Mouse (Mus musculus): ENCODE data around the gene Herc3. TPM values are rescaled to one million over a fixed set of nuclear protein-coding genes. Genes with fewer than 3 reads are reported as not detected.
A peak's percentile ranks its signal among the peaks of the same experiment; 100 is the strongest.

Gene Herc3
- polyA plus RNA-seq, 1 experiment from 2014 or later: 5.4 TPM

DNA sequence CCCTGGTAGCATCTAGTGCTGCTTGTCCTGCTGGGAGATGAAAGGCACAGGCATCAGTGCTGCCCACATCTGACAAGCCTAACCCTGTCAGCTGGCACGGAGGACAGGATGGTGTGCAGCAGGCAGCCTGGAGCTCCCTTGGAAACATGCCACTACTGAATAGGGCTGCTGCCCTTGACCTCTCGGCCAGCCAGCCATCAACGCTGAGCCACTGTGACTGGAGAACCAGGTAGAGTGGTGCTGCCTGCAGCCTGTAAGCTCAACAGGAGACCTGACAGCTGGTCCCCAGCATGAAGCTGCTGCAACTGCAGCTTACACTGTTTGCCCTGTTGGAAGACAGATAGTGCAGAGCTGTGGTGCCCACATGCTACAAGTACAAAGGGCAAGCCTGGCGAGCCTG is 48.3 kb downstream of the Herc3 start:
- Histone ChIP-seq H3K9me3 (ENCODE audit: low read length) (no peaks in the 10 kb centered on the region), H3K9ac (replicated peaks; ENCODE audit: low read depth) (no peak overlapping the region), H3K4me3 (ENCODE audit: low read depth, low read length) (no peak overlapping the region), H3K27ac (ENCODE audit: low read length) (no peak overlapping the region), H3K36me3 (ENCODE audit: insufficient read depth, low read length) (no peaks in the 10 kb centered on the region), H3K27me3 (replicated peaks; ENCODE audit: insufficient read depth, low read length) (no peaks in the 10 kb centered on the region), H3K4me2 (replicated peaks; ENCODE audit: low read depth, low read length) (no peak overlapping the region), H3K4me1 (ENCODE audit: insufficient read depth, low read depth, low read length) (no peaks in the 10 kb centered on the region)
- ATAC-seq: no peak
- DNase-seq (ENCODE audit: low spot score): no peak
- TF ChIP-seq CTCF (IDR thresholded peaks at IDR 0.05): no peak
- no peak for TF ChIP-seq EP300 (IDR thresholded peaks at IDR 0.05)
- WGBS: 63% methylated on average over 4 of the region's 4 CpGs

DNA sequence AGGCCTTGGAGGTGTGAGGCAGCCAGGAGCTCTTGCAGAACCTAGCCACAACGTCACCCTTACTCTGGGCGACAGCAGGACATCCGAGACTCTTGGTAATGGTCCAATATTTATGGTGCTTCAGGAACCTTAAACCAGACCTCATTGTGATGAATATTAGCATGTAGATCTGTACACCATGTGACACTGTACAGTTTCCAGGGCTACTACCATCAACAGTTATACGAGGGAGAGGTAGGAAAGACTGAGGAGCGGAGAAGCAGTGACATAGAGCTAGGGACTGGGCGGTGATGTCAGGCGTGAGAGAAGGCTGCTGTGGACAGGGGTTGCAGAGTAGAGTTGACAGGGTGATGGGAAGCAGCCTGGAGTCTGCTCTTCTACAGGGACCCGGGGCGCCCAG is 48.7 kb downstream of the Herc3 start:
- Histone ChIP-seq H3K27me3 (replicated peaks; ENCODE audit: insufficient read depth, low read length) (no peaks in the 10 kb centered on the region), H3K4me3 (ENCODE audit: low read depth, low read length) (no peak overlapping the region), H3K27ac (ENCODE audit: low read length) (no peak overlapping the region), H3K4me1 (ENCODE audit: insufficient read depth, low read depth, low read length) (no peaks in the 10 kb centered on the region), H3K4me2 (replicated peaks; ENCODE audit: low read depth, low read length) (no peak overlapping the region), H3K9me3 (ENCODE audit: low read length) (no peaks in the 10 kb centered on the region), H3K36me3 (ENCODE audit: insufficient read depth, low read length) (no peaks in the 10 kb centered on the region), H3K9ac (replicated peaks; ENCODE audit: low read depth) (no peak overlapping the region)
- 88% methylated on average over 9 of the region's 9 CpGs for WGBS
- ATAC-seq: no peak
- TF ChIP-seq EP300 (IDR thresholded peaks at IDR 0.05) (no peak), CTCF (IDR thresholded peaks at IDR 0.05) (no peak)
- DNase-seq (ENCODE audit: low spot score): no peak

DNA sequence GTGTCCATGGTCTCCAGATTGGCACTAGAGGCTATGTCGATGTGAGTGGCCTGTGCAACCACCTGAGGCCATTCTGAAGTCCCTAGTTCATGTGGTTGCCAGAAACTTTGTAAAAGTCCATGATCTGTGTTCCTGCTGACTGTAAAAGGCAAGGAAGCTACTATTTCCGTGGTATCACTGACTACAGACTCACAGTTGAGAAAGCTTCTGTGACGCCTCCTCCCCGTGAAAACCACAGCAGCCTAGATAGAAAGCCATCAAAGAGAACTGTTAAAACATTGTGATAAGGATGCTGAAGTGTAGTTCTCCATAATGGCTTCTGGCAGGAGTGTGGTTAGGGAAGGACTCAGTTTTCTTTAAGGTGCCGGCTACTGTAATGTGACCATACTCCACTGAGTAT is 49.6 kb downstream of the Herc3 start:
- Histone ChIP-seq H3K4me3 (ENCODE audit: low read depth, low read length) (no peak overlapping the region), H3K4me2 (replicated peaks; ENCODE audit: low read depth, low read length) (no peak overlapping the region)
- no peak for ATAC-seq

DNA sequence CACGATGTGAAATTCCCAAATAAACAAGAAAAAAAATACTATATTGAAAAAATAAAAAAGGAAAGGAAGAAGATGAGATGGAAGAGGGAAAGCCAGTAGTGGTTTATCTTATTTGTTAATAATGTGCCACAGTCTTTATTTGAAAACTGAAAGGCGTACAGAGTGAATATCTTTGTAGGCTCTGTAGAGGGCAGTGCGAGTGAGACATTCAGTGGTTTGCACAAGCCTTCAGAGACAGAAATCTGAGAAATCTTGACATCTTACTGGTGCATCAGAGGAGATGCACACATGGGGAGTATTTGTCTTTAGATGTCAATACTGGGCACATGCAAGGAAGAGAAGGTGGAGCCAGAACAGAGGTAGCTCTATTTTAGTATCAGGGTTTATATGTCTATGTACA is 50.1 kb downstream of the Herc3 start:
- H3K27me3 ChIP-seq (replicated peaks; ENCODE audit: insufficient read depth, low read length): no peaks in the 10 kb centered on the region
- TF ChIP-seq EP300 (IDR thresholded peaks at IDR 0.05) (no peak), CTCF (IDR thresholded peaks at IDR 0.05) (0 out of 2 replicates have a peak, but pooled peaks have one; percentile 9)
- 76% methylated on average over 3 of the region's 3 CpGs for WGBS
- no peak overlapping the region for H3K9ac ChIP-seq (replicated peaks; ENCODE audit: low read depth)
- H3K27ac ChIP-seq (ENCODE audit: low read length): no peak overlapping the region
- ATAC-seq (no peak), DNase-seq (ENCODE audit: low spot score) (peak; percentile 6)
- H3K9me3 ChIP-seq (ENCODE audit: low read length): no peaks in the 10 kb centered on the region
- H3K4me2 ChIP-seq (replicated peaks; ENCODE audit: low read depth, low read length): no peak overlapping the region
- H3K4me3 ChIP-seq (ENCODE audit: low read depth, low read length): no peak overlapping the region
- no peaks in the 10 kb centered on the region for H3K36me3 ChIP-seq (ENCODE audit: insufficient read depth, low read length)
- no peaks in the 10 kb centered on the region for H3K4me1 ChIP-seq (ENCODE audit: insufficient read depth, low read depth, low read length)

More for the DNA sequence above, 49.6 kb downstream of the Herc3 start:
- no peak overlapping the region for H3K9ac ChIP-seq (replicated peaks; ENCODE audit: low read depth)
- H3K4me1 ChIP-seq (ENCODE audit: insufficient read depth, low read depth, low read length): no peaks in the 10 kb centered on the region
- no peak for TF ChIP-seq EP300 (IDR thresholded peaks at IDR 0.05)
- TF ChIP-seq CTCF (IDR thresholded peaks at IDR 0.05): no peak
- no peak for DNase-seq (ENCODE audit: low spot score)
- WGBS: 79% methylated on average over 5 of the region's 5 CpGs
- no peaks in the 10 kb centered on the region for H3K27me3 ChIP-seq (replicated peaks; ENCODE audit: insufficient read depth, low read length)
- no peak overlapping the region for H3K27ac ChIP-seq (ENCODE audit: low read length)
- H3K9me3 ChIP-seq (ENCODE audit: low read length): no peaks in the 10 kb centered on the region
- no peaks in the 10 kb centered on the region for H3K36me3 ChIP-seq (ENCODE audit: insufficient read depth, low read length)

DNA sequence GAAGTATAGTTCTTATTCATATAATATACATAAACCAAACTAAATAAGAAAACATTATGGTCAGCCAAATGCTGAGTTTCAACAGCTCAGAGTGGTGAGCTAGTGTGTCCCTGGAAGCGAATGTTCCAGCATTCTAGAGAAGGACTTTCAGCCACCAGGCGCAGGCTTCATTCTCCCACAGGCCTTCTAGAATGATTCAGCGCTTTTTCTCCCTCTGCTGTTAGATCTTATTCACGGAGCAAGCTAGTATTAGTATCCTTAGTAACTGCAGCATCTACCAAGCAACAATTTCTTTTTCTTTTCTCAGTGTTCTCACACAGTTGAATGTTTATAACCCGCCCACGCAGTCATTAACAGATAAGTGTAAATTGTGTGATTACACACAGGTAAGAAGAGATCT is 51.0 kb downstream of the Herc3 start:
- H3K9me3 ChIP-seq (ENCODE audit: low read length): no peaks in the 10 kb centered on the region
- DNase-seq (ENCODE audit: low spot score) (no peak), ATAC-seq (no peak)
- no peaks in the 10 kb centered on the region for H3K36me3 ChIP-seq (ENCODE audit: insufficient read depth, low read length)
- H3K27me3 ChIP-seq (replicated peaks; ENCODE audit: insufficient read depth, low read length): no peaks in the 10 kb centered on the region
- H3K27ac ChIP-seq (ENCODE audit: low read length): no peak overlapping the region
- H3K4me1 ChIP-seq (ENCODE audit: insufficient read depth, low read depth, low read length): no peaks in the 10 kb centered on the region
- no peak overlapping the region for H3K4me2 ChIP-seq (replicated peaks; ENCODE audit: low read depth, low read length)
- no peak for TF ChIP-seq EP300 (IDR thresholded peaks at IDR 0.05)
- TF ChIP-seq CTCF (IDR thresholded peaks at IDR 0.05): no peak
- 79% methylated on average over 6 of the region's 6 CpGs for WGBS
- H3K9ac ChIP-seq (replicated peaks; ENCODE audit: low read depth): no peak overlapping the region
- no peak overlapping the region for H3K4me3 ChIP-seq (ENCODE audit: low read depth, low read length)

DNA sequence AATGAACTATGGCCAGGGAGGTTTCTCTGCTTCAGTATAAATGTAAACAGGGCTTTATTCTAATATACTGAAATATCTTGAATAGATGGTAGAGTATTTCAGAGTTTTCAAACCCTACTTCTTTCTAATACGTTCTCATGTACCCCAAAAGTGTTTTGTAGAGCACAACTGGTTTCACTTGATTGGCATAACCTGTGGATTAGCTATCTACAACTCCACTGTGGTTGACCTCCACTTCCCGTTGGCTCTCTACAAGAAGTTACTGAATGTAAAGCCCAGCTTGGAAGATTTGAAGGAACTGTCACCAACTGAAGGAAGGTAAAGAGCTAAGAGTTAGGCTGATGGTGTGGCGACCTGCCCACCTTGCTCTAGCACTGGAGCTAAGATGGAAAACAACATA is 58.7 kb downstream of the Herc3 start:
- Histone ChIP-seq H3K4me1 (ENCODE audit: insufficient read depth, low read depth, low read length) (no peaks in the 10 kb centered on the region), H3K27me3 (replicated peaks; ENCODE audit: insufficient read depth, low read length) (no peaks in the 10 kb centered on the region), H3K9ac (replicated peaks; ENCODE audit: low read depth) (no peak overlapping the region), H3K36me3 (ENCODE audit: insufficient read depth, low read length) (no peaks in the 10 kb centered on the region), H3K4me3 (ENCODE audit: low read depth, low read length) (no peak overlapping the region), H3K9me3 (ENCODE audit: low read length) (no peaks in the 10 kb centered on the region), H3K27ac (ENCODE audit: low read length) (no peak overlapping the region), H3K4me2 (replicated peaks; ENCODE audit: low read depth, low read length) (no peak overlapping the region)
- no peak for DNase-seq (ENCODE audit: low spot score)
- no peak for ATAC-seq
- no peak for TF ChIP-seq EP300 (IDR thresholded peaks at IDR 0.05)
- TF ChIP-seq CTCF (IDR thresholded peaks at IDR 0.05): no peak
- 88% methylated on average over 3 of the region's 3 CpGs for WGBS

DNA sequence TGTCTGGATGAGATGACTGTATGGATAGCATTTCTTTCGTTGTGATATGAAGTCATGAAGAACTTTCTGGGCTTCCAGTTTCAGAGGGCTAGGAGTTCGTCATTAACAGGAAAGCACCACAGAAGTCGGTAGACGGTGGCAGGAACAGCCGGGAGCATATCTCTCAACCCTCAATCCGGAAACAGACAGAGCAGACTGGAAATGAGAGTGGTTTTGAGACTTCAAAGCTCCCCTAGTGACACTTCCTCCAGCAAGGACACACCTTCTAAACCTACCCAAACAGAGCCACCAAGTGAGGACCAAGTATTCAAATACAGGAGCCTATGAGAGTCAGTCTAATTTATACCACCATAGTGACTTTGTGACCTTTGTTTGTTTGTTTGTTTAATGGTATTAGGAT is 62.0 kb downstream of the Herc3 start:
- Histone ChIP-seq H3K4me2 (replicated peaks; ENCODE audit: low read depth, low read length) (no peak overlapping the region), H3K27ac (ENCODE audit: low read length) (no peak overlapping the region), H3K9ac (replicated peaks; ENCODE audit: low read depth) (no peak overlapping the region), H3K36me3 (ENCODE audit: insufficient read depth, low read length) (no peaks in the 10 kb centered on the region), H3K4me1 (ENCODE audit: insufficient read depth, low read depth, low read length) (no peaks in the 10 kb centered on the region), H3K27me3 (replicated peaks; ENCODE audit: insufficient read depth, low read length) (no peaks in the 10 kb centered on the region), H3K4me3 (ENCODE audit: low read depth, low read length) (no peak overlapping the region), H3K9me3 (ENCODE audit: low read length) (no peaks in the 10 kb centered on the region)
- TF ChIP-seq CTCF (IDR thresholded peaks at IDR 0.05): no peak
- TF ChIP-seq EP300 (IDR thresholded peaks at IDR 0.05): no peak
- DNase-seq (ENCODE audit: low spot score) (no peak), ATAC-seq (no peak)
- WGBS: 71% methylated on average over 6 of the region's 6 CpGs
